Mouse (Mus musculus): Measurements from ENCODE around the gene Ctnnd2. TPM values are rescaled to one million over a fixed set of nuclear protein-coding genes. Genes with fewer than 3 reads are reported as not detected.

The Ctnnd2 gene
- polyA plus RNA-seq, 1 experiment from 2014 or later, result 19.9 TPM

- no peak for DNase-seq
- no peaks in the 10 kb centered on the region for H3K4me1 ChIP-seq (ENCODE audit: insufficient read depth)
- no peaks in the 10 kb centered on the region for H3K27me3 ChIP-seq (ENCODE audit: insufficient read depth, low read length)
- no peak overlapping the region for H3K27ac ChIP-seq (ENCODE audit: low read depth)
- TF ChIP-seq CTCF (IDR thresholded peaks at IDR 0.05; ENCODE audit: low read depth), result no peak
- H3K4me2 ChIP-seq, result no peak overlapping the region
- no peaks in the 10 kb centered on the region for H3K9me3 ChIP-seq (ENCODE audit: low read depth, low read length)
- no peak for ATAC-seq (ENCODE audit: insufficient read depth)
- H3K4me3 ChIP-seq (ENCODE audit: low read depth, low read length), result no peak overlapping the region
- H3K36me3 ChIP-seq (ENCODE audit: insufficient read depth), result no peaks in the 10 kb centered on the region
- WGBS, result 78% methylated on average over 5 of the region's 5 CpGs
- no peak overlapping the region for H3K9ac ChIP-seq
Measured at GRCm38 (mm10) chr15:31023766-31024165, 851.4 kb downstream of the Ctnnd2 start.

- Histone ChIP-seq H3K4me1 (ENCODE audit: insufficient read depth) (no peaks in the 10 kb centered on the region), H3K27me3 (ENCODE audit: insufficient read depth, low read length) (no peaks in the 10 kb centered on the region), H3K9ac (no peak overlapping the region), H3K4me2 (no peak overlapping the region), H3K4me3 (ENCODE audit: low read depth, low read length) (no peak overlapping the region), H3K9me3 (ENCODE audit: low read depth, low read length) (no peaks in the 10 kb centered on the region), H3K36me3 (ENCODE audit: insufficient read depth) (no peaks in the 10 kb centered on the region), H3K27ac (ENCODE audit: low read depth) (no peak overlapping the region)
- ATAC-seq (ENCODE audit: insufficient read depth) (no peak), DNase-seq (no peak)
- TF ChIP-seq CTCF (IDR thresholded peaks at IDR 0.05; ENCODE audit: low read depth), result no peak
- WGBS, result 73% methylated on average over 26 of the region's 26 CpGs
Measured at GRCm38 (mm10) chr15:31027448-31028230, 855.2 kb downstream of the Ctnnd2 start.

- H3K4me1 ChIP-seq (ENCODE audit: insufficient read depth), result no peaks in the 10 kb centered on the region
- no peak for ATAC-seq (ENCODE audit: insufficient read depth)
Measured at GRCm38 (mm10) chr15:31044983-31045382, 872.6 kb downstream of the Ctnnd2 start.

GRCm38 (mm10) chr15:31051496-31051895 lies 879.1 kb downstream of the Ctnnd2 start:
- H3K4me2 ChIP-seq, result no peak overlapping the region
- WGBS, result 86% methylated on average over 5 of the region's 5 CpGs
- no peaks in the 10 kb centered on the region for H3K36me3 ChIP-seq (ENCODE audit: insufficient read depth)
- no peak overlapping the region for H3K27ac ChIP-seq (ENCODE audit: low read depth)
- no peaks in the 10 kb centered on the region for H3K9me3 ChIP-seq (ENCODE audit: low read depth, low read length)
- no peak overlapping the region for H3K4me3 ChIP-seq (ENCODE audit: low read depth, low read length)
- H3K27me3 ChIP-seq (ENCODE audit: insufficient read depth, low read length), result no peaks in the 10 kb centered on the region
- DNase-seq, result no peak
- no peak for ATAC-seq (ENCODE audit: insufficient read depth)
- no peak for TF ChIP-seq CTCF (IDR thresholded peaks at IDR 0.05; ENCODE audit: low read depth)
- H3K9ac ChIP-seq, result no peak overlapping the region
- H3K4me1 ChIP-seq (ENCODE audit: insufficient read depth), result no peaks in the 10 kb centered on the region

More at GRCm38 (mm10) chr15:31044983-31045382, 872.6 kb downstream of the Ctnnd2 start:
- TF ChIP-seq CTCF (IDR thresholded peaks at IDR 0.05; ENCODE audit: low read depth), result no peak
- no peak overlapping the region for H3K4me3 ChIP-seq (ENCODE audit: low read depth, low read length)
- DNase-seq, result no peak
- WGBS, result 48% methylated on average over 1 of the region's 1 CpGs
- no peaks in the 10 kb centered on the region for H3K36me3 ChIP-seq (ENCODE audit: insufficient read depth)
- H3K4me2 ChIP-seq, result no peak overlapping the region
- no peak overlapping the region for H3K27ac ChIP-seq (ENCODE audit: low read depth)
- H3K9ac ChIP-seq, result no peak overlapping the region
- H3K27me3 ChIP-seq (ENCODE audit: insufficient read depth, low read length), result no peaks in the 10 kb centered on the region
- no peaks in the 10 kb centered on the region for H3K9me3 ChIP-seq (ENCODE audit: low read depth, low read length)

GRCm38 (mm10) chr15:31056145-31056544 lies 883.8 kb downstream of the Ctnnd2 start:
- Histone ChIP-seq H3K4me1 (ENCODE audit: insufficient read depth) (no peaks in the 10 kb centered on the region), H3K9ac (no peak overlapping the region), H3K9me3 (ENCODE audit: low read depth, low read length) (no peaks in the 10 kb centered on the region), H3K27me3 (ENCODE audit: insufficient read depth, low read length) (no peaks in the 10 kb centered on the region), H3K27ac (ENCODE audit: low read depth) (no peak overlapping the region), H3K4me3 (ENCODE audit: low read depth, low read length) (no peak overlapping the region), H3K4me2 (no peak overlapping the region), H3K36me3 (ENCODE audit: insufficient read depth) (no peaks in the 10 kb centered on the region)
- WGBS, result 51% methylated on average over 3 of the region's 3 CpGs
- DNase-seq (no peak), ATAC-seq (ENCODE audit: insufficient read depth) (no peak)
- no peak for TF ChIP-seq CTCF (IDR thresholded peaks at IDR 0.05; ENCODE audit: low read depth)

GRCm38 (mm10) chr15:31058315-31058714 lies 885.9 kb downstream of the Ctnnd2 start:
- no peak for DNase-seq
- H3K27ac ChIP-seq (ENCODE audit: low read depth), result no peak overlapping the region

GRCm38 (mm10) chr15:31063734-31064133 lies 891.3 kb downstream of the Ctnnd2 start:
- H3K27ac ChIP-seq (ENCODE audit: low read depth), result no peak overlapping the region
- H3K4me1 ChIP-seq (ENCODE audit: insufficient read depth), result no peaks in the 10 kb centered on the region
- no peak overlapping the region for H3K9ac ChIP-seq
- WGBS, result 39% methylated on average over 3 of the region's 3 CpGs
- H3K36me3 ChIP-seq (ENCODE audit: insufficient read depth), result no peaks in the 10 kb centered on the region
- no peak overlapping the region for H3K4me2 ChIP-seq
- ATAC-seq (ENCODE audit: insufficient read depth) (no peak), DNase-seq (no peak)
- TF ChIP-seq CTCF (IDR thresholded peaks at IDR 0.05; ENCODE audit: low read depth), result no peak
- H3K27me3 ChIP-seq (ENCODE audit: insufficient read depth, low read length), result no peaks in the 10 kb centered on the region
- no peaks in the 10 kb centered on the region for H3K9me3 ChIP-seq (ENCODE audit: low read depth, low read length)
- H3K4me3 ChIP-seq (ENCODE audit: low read depth, low read length), result no peak overlapping the region

More at GRCm38 (mm10) chr15:31058315-31058714, 885.9 kb downstream of the Ctnnd2 start:
- no peak overlapping the region for H3K4me2 ChIP-seq
- no peaks in the 10 kb centered on the region for H3K27me3 ChIP-seq (ENCODE audit: insufficient read depth, low read length)
- no peaks in the 10 kb centered on the region for H3K4me1 ChIP-seq (ENCODE audit: insufficient read depth)
- H3K9me3 ChIP-seq (ENCODE audit: low read depth, low read length), result no peaks in the 10 kb centered on the region
- no peaks in the 10 kb centered on the region for H3K36me3 ChIP-seq (ENCODE audit: insufficient read depth)
- no peak overlapping the region for H3K4me3 ChIP-seq (ENCODE audit: low read depth, low read length)
- no peak overlapping the region for H3K9ac ChIP-seq
- no peak for ATAC-seq (ENCODE audit: insufficient read depth)
- no peak for TF ChIP-seq CTCF (IDR thresholded peaks at IDR 0.05; ENCODE audit: low read depth)
- WGBS, result 80% methylated on average over 6 of the region's 6 CpGs
